Mouse (Mus musculus): Measurements from ENCODE around the gene Galnt14.

GRCm38 (mm10) chr17:73656373-73656772 lies 53.9 kb downstream of the Galnt14 start:
- TF ChIP-seq CTCF (IDR thresholded peaks at IDR 0.05; ENCODE audit: insufficient read depth, low read length), result no peak
- TF ChIP-seq POLR2A (IDR thresholded peaks at IDR 0.05; ENCODE audit: borderline replicate concordance, extremely low read depth, low read depth, low read length), result no peak

Measured in lung, adult 2 months (tissue).